Mouse (Mus musculus): ENCODE measurements at regions not wholly inside any gene's neighbourhood (a gene's known extent, or its start where the extent isn't known, plus 50 kb on each side); places are given as distances from the start of the nearest gene placed in this dataset.

DNA sequence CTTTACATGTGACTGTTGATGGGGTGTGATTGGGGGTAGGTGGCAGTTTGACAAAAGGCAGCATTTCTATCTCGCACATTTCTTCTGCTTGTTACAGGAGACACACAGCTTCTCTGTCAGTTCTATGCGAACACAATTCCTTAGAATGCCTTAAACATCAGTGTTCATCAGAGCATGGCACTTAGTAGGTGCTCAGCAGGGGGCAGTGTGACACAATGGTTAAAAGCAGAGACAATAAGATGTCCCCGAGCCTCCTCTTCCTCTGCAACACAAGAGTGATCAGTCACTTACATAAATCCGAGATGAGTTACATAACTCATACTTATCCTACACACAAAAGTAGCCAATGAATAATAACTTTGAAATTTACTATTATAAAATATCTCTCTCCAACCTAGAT is 688.1 kb downstream of the Gm826 start:
- peak; percentile 24 to 66 for DNase-seq (ENCODE audit: low spot score in 2 of 2)

DNA sequence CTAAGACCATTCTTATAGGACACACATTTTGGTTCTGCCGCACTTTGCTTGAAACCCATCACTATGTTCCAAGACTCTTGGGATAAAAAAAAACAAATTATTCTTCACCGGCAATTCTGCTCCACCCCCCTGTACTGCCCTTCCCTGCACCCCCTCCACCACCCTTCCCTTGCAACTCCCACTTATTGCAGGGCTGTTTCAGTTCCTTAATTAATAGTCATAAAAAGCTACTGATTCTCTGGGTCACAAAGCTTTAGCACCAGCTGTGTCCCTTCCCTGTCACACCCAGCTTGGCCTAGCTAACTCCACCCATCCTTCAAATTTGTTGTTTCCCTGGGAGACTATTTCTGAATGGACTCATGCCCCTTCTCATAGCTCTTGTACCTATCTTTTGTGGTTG is 687.4 kb downstream of the Gm826 start:
- peak; percentile 35 to 52 for DNase-seq (ENCODE audit: low spot score in 2 of 2)

DNA sequence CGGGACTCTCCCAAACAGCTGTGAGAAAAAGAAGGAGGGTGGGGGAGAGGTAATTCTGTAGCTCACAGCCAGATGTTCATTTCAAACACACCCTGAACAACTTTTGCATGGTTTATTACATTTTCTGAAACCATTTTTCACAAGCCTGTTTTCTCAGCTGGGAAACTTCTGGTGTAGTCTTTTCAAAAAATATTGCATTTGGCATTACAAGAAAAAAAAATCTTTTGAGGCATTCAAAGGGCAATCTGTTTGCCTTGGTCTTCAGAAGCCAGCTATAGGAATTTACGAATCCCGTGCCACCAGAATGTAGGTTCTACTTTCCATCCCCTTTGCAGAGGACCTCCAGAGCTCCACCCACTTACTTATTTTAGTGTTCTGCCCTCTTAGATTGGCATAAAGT is 681.7 kb downstream of the Gm826 start:
- no peak for DNase-seq (ENCODE audit: low spot score in 2 of 2)

GRCm38 (mm10) chr2:159676845-159677244 is 657.1 kb downstream of the Gm826 start:
- DNase-seq (ENCODE audit: low spot score in 2 of 2): no peak

DNA sequence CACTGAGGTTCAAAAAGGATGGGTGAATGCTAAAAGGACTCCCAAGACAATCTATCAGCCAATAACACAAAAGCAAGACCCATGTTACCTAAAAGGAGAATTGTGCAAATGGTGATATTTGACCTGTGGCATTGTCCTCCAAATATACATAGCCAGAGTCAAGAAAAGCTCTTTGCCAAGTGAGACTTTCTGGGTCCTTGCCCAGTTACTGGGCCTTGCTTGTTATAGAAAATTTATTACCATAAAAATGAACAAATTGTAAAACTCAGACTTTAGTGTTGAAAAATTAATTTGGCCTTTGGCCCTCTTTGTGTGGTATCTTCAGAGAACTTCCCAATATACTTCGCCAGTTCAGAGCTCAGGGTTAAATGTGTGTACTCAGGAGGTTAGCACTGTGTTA is 653.3 kb downstream of the Gm826 start:
- no peak for DNase-seq (ENCODE audit: low spot score in 2 of 2)

DNA sequence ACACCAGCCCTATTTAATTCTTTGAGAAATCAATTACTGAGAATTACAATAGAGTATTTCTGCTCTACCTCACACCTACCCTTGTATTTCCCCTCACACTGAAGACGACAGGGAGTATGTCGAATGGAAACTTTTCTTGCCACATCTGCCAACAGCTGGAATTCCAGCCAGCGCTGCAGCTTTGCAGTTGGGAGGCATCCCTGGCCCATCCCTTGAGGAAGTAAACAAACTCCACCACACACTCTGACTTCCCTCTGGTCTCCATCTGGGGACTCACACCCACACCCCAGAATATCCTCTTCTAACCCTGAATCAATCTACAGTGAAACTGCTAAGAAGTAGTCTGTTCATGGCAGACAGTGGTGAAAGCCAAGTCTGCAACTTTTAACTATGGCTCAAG is 630.9 kb downstream of the Gm826 start:
- peak; percentile 19 to 22 for DNase-seq (ENCODE audit: low spot score in 2 of 2)

DNA sequence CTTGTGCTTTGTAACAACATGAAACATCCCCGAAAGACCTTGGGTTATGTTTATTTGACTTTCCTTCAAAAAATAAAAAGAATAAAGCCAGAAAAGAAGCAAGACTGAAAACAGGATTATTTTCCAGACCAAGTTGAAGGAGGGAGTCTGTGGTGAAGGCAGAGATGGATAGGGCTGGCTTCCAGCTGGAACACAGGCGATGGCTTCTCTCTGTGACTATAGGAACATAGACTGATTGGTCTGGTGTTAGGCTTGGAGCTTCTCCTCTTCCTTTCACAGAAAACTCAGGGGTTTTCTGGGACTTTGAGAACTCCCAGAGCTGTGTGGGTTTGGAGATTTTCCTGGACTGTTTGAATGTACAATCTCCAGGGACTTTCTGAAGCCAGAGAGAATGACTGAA is 625.8 kb downstream of the Gm826 start:
- peak; percentile 78 to 81 for DNase-seq (ENCODE audit: low spot score in 2 of 2)

- no peak for DNase-seq (ENCODE audit: low spot score in 2 of 2)
These were observed 619.3 kb downstream of the Gm826 start for GRCm38 (mm10) chr2:159714633-159715032.

GRCm38 (mm10) chr2:159718738-159719137 is 615.2 kb downstream of the Gm826 start:
- DNase-seq (ENCODE audit: low spot score in 2 of 2): no peak

DNA sequence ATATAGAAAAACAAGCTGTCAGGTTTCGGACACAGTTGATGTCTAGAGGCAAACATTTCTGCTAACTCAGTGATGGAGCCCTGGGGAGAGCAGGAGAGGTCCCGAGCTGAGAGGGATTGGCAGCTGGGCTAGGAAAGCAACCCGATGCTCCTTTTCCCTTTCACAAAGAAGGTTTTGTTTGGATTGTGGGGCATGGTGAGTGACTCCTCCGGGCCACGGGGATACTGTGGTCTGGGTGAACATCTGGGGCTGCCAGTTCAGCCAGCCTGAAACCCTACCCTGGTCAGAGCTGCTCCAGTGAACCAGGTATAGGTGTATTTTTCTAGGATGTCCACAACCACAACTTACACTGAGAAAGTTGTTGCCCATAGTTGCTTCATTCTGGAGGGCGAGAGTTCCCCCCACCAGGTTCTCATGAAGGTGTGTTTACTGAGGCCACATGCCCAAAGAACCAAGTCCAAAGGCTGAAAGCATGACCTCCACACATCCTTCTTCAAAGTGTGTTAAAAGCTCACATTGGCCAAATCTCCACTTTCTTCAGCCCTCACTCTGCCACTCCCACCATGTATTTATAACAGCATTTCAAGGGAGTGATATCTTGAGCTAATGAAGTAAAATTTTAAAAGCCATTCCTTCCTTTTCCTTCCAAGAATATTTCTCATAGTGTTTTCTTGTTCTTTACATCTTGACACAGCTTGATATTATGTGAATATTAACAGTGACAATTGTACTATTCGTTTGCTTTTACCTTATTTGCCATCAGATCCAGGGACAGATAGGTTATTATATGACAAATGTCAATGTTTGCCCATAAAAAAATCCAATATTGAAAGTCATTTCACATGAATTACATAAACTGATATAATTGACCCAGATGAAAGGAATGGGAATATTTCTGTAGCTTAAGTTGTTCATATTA is 608.5 kb downstream of the Gm826 start:
- no peak for DNase-seq (ENCODE audit: low spot score in 2 of 2)

- DNase-seq (ENCODE audit: low spot score in 2 of 2): no peak
These were observed 604.7 kb downstream of the Gm826 start for GRCm38 (mm10) chr2:159729301-159729700.

GRCm38 (mm10) chr2:159730221-159730620 is 603.7 kb downstream of the Gm826 start:
- no peak for DNase-seq (ENCODE audit: low spot score in 2 of 2)

DNA sequence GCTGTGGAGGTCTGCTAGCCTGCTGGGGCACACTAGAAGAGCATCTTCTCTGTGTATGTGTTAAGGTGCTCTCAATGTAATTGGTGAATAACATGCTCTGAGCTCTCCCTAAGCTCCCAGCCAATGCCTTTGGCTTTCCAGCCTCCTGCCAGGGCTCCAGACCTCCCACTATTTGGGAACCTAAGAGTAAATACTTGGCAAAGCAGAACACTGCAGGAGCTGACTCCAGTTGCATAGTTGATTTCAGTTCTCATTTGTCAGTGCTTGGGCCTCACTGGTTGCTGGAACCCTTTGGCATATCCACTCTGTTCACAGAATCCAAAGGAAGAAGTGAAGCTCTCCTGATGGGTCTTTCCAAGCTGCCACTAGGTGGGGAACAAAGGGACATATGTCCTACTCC is 602.7 kb downstream of the Gm826 start:
- DNase-seq (ENCODE audit: low spot score in 2 of 2): no peak

DNA sequence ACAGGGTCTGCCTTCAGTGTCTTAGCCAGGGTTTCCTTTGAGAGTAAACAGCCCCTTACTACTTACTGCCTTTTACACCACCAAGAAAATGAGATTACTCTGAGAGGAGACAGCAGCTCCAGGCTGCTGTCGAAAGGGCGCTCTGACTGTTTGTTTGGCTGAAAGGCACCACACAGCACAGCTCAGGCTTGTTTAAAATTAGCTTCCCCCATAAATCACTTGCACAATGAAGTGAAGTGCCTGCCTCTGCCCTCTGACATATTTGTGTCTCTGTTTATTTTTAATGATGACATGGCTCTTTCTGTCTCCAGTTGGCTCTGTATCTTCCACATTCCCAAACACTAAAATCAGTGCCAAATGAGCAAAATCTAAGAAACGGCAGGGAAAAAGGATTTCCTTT is 601.5 kb downstream of the Gm826 start:
- peak; percentile 38 to 55 for DNase-seq (ENCODE audit: low spot score in 2 of 2)

GRCm38 (mm10) chr2:159734576-159734975 is 599.4 kb downstream of the Gm826 start:
- no peak for DNase-seq (ENCODE audit: low spot score in 2 of 2)

GRCm38 (mm10) chr2:159755541-159756011 is 578.4 kb downstream of the Gm826 start:
- DNase-seq (ENCODE audit: low spot score in 2 of 2): peak; percentile 13 to 32

DNA sequence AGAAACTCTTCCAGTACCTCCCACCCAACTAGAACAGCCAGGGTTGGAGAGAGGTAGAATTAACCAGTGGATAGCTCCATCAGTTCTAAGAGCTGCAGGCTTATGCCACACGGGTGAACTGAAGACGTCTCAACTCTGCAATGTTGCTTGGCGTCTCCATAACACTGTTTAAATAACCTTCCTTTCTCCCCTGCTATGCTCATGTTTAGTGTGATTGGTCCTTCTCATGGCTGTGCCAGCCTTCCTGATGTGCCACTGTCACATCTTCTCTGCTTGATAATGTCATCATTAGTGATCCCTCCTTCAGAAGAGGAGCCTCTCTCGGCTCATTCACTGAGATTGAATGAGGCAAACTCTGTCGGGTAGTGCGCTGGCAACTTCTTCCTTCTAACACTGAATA is 573.2 kb downstream of the Gm826 start:
- DNase-seq (ENCODE audit: low spot score in 2 of 2): no peak

DNA sequence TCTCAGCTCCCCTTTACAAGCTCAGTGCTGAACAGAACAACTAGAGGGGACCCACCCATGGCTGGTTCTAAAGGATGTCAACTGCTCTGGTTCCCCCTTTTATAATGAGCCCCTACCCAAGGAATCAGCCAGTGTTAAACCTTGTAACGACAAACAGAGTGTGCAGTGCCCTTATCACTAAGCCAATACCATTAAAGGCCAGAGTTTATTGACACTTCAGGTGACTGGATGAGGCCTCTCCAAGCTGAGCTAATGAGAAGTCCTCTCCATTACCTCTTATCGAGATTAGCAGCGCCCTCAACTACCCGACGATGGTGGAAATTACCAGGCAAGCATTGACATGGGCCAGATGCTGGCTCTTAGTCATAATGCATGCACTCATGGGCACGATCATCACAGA is 570.8 kb downstream of the Gm826 start:
- DNase-seq (ENCODE audit: low spot score in 2 of 2): no peak
